Mouse (Mus musculus) pancreas, adult 10 weeks (tissue): ENCODE data around the gene Mylk3. TPM values are rescaled to one million over a fixed set of nuclear protein-coding genes. Genes with fewer than 3 reads are reported as not detected.

Experiments used
- polyA plus RNA-seq: library from polyadenylated mRNA; stranded (reverse); fragments of 350-450 nt; fragmentation: Illumina TruSeq; extraction: RNeasy Lipid Tissue Mini Kit (QIAGEN cat#74804); gene quantifications from one replicate; pipeline ENCODE4 v1.2.3, GENCODE M21; 2015; ENCODE audit warnings: low read depth, low replicate concordance; ENCODE audit not compliant: insufficient read depth

Gene Mylk3
- polyA plus RNA-seq = 0.90 TPM

DNA sequence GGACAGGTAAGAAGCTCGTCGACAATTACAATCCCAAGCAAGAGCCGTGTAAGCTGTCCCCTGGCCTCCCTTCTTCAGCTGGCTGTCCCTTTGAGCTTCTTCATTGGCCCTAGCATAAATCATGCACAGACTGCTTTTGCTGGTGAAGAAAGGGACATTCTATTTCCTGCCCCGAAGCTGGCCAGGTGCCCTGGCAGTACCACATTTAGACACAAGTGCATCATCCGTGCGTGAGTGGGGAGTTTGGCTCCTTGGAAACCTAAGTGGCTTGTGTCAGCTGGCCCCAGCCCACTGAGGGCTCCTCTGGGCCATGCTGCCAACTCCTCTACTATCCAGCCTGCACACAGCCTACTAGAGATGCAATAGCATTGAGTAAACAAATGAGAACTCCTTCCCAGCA is at the start of gene Mylk3:
Mylk3 (minus strand) TSS at position 141 of the 400 bp plus-strand sequence.

GRCm38 (mm10) chr8:85432168-85433016 is 46.2 kb upstream of the Mylk3 start, which contains the start of gene 4921524J17Rik:
4921524J17Rik (minus strand) TSS chr8:85432833.

DNA sequence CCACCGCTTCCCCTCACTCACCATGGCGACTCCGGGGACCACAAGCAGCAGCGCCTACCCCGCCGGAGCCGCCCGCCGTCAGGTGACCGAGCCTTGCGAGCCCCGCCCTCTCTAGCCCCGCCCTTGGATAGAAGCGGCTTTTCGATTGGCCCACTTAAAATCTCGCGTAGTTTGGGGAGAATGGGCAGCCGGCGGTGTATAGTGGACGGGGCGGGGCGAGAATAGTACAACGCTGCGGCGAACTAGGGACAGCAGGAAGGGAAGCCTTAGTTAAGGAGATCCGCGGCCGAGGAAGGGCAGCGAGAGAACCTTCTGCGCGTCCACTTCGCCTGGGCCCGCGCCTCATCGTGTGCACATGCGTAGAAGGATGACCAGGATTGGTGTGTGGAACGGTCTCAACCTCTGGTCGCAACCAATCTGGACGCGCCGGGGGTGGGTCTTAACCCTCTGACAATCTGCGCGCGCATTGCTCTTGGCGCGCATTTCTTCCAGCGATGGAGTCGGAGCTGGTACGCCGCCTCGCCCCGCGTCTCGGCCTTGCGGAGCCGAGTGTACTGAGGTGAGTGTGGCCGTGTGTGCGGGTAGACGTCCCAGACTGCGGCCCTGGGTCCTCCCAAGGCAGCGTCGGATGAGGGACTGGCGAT is 86.6 kb downstream of the Mylk3 start, which contains the start of the genes Orc6 and Vps35:
Orc6 (plus strand) TSS at position 199 of the 644 bp plus-strand sequence.
Vps35 (minus strand) TSS at position 369 of the 644 bp plus-strand sequence.

Other genes starting within 250 kb of the Mylk3 start
- not detected for gene Cks1brt, start 234.4 kb downstream of the Mylk3 start, polyA plus RNA-seq
- not detected for gene Olfr371, start 160.4 kb downstream of the Mylk3 start, polyA plus RNA-seq
- gene Orc6, start 86.7 kb downstream of the Mylk3 start, polyA plus RNA-seq = 7.9 TPM
- 12.8 TPM for gene Vps35, start 86.5 kb downstream of the Mylk3 start, polyA plus RNA-seq
- gene 4921524J17Rik, start 46.5 kb upstream of the Mylk3 start, polyA plus RNA-seq = 1.8 TPM
- gene Gpt2, start 106.2 kb upstream of the Mylk3 start, polyA plus RNA-seq = 10.2 TPM
- 13.1 TPM for gene Dnaja2, start 169.0 kb upstream of the Mylk3 start, polyA plus RNA-seq